Mouse (Mus musculus) embryo, embryonic 9.5 days (tissue): ENCODE results near the gene Cnst.

Source experiments
- DNase-seq: peaks from one replicate; pipeline ENCODE4 v3.0.0-alpha.2; 2017; ENCODE audit errors: extremely low spot score

The Cnst gene

DNA sequence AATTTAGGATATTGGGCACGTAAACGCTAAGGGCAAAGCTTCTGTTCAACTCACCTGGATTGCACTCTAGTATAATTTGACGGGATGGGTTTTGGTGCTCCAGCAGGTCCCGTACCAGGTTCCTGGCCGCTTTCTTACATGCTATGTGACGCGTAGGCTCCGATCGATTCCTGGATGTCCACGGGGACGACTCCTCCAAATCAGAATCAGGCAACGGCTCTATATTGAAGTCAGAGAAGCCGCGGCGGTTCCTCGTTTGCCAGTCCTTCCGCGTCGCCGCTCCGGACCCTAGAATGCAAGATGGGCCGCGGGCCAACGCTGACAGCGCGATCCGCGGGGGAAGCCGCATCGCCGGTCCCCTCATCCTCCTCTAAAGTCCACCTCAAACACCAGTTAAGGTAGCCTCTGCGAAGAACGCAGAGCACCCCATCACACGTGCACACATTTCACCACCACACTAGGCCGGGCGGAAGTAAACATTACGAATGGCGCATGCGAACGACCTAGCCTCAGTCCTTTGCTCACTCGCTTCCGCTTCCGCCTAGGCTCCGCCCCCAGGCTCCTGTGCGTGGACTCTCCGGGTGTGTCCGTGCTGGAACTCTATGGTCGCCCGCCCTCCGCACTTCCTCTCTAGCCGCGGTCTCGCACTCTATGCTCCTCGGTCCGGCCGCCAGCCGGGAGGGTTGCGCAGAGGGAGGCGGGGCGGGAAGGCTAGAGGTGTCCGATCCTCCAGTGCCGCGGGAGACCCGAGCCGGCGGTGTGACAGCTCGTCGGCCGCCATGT, at the start of gene Cnst, which contains the start of gene Tfb2m:
Gene Cnst, plus strand, starts transcription at position 603 of the 783 bp plus-strand sequence.
Gene Tfb2m, minus strand, starts transcription at position 500 of the 783 bp plus-strand sequence.
- DNase-seq, result peak; percentile 100

- no peak for DNase-seq
Observed at GRCm38 (mm10) chr1:179499257-179499656, 46.9 kb upstream of the Cnst start.

- DNase-seq, result no peak
Observed at GRCm38 (mm10) chr1:179502565-179502964, 43.6 kb upstream of the Cnst start.

- DNase-seq, result peak; percentile 16
Observed at GRCm38 (mm10) chr1:179506530-179507315, 39.4 kb upstream of the Cnst start.

GRCm38 (mm10) chr1:179510546-179511340, 35.4 kb upstream of the Cnst start:
- no peak for DNase-seq

- no peak for DNase-seq
Observed at GRCm38 (mm10) chr1:179511895-179512294, 34.3 kb upstream of the Cnst start.

GRCm38 (mm10) chr1:179516941-179517712, 29.0 kb upstream of the Cnst start:
- peak; percentile 41 for DNase-seq

GRCm38 (mm10) chr1:179517713-179518465, 28.3 kb upstream of the Cnst start, which contains the start of gene Smyd3:
Smyd3 (minus strand) TSS chr1:179518041.
- DNase-seq, result peak; percentile 83

DNA sequence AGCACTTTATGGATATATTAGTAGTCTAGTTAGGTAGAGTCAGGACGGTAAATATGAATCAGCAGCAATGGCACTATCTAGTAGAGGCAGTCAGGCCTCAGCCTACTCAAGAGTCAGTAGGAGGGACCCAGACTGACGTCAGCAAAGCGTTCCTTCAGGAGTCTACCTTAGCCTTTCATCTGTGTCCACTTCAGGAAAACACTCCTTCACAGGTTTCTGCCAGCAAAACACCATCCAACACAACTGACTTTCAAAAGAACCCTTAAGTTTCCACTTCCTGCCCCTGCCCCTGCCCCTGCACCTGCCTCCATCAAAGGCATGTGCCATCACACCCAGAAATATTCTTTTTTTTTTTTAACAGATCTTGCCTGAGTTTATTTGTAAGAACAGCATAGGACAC, 26.3 kb upstream of the Cnst start:
- no peak for DNase-seq

GRCm38 (mm10) chr1:179539054-179539453, 7.1 kb upstream of the Cnst start:
- DNase-seq, result no peak

GRCm38 (mm10) chr1:179539887-179540286, 6.3 kb upstream of the Cnst start:
- DNase-seq, result no peak

- peak; percentile 5 for DNase-seq
Observed at GRCm38 (mm10) chr1:179541502-179541901, 4.7 kb upstream of the Cnst start.

- DNase-seq, result no peak
Observed at GRCm38 (mm10) chr1:179546551-179546917, 364 bp downstream of the Cnst start.

DNA sequence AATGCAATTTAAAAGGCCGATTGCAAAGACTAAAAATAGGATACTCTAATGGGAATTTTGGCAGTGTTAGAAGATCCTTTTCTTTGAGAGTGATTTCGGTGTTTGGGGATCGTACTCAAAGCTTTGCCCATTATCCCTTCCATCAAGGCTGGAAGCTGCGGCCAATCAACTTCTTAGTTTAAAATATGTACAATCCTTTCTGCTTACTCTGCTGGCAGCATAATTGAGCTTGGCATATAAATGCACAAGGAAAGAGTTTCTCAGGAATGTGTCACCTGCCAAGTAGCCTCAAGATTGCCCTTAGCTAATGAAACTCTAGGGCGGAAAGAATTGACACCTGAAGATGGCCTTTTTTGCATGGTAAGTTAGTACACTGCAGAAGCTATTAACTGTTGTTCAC, 1.0 kb downstream of the Cnst start:
- DNase-seq, result peak; percentile 8

- DNase-seq, result peak; percentile 15
Observed at GRCm38 (mm10) chr1:179548220-179548619, 2.0 kb downstream of the Cnst start.

- no peak for DNase-seq
Observed at GRCm38 (mm10) chr1:179548996-179549752, 3.0 kb downstream of the Cnst start.

DNA sequence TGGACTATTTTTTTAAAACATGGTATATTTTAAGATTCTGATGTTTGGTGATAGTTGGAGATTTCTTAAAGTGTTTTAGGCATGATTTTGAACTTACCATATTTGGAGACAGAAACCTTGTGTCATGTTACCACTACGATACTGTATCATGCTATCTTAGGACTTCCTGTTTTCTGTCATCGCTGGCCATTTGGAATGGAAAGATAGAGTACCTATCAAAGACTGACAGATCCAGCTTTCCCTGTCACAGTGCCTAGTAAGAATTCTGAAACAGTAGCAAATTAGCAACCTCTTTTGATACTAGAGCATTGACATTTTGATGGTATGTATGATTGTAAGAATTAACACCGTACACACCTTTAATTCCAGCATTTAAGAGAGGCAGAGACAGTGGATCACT, 5.2 kb downstream of the Cnst start:
- DNase-seq, result no peak

- DNase-seq, result no peak
Observed at GRCm38 (mm10) chr1:179551921-179552320, 5.8 kb downstream of the Cnst start.

DNA sequence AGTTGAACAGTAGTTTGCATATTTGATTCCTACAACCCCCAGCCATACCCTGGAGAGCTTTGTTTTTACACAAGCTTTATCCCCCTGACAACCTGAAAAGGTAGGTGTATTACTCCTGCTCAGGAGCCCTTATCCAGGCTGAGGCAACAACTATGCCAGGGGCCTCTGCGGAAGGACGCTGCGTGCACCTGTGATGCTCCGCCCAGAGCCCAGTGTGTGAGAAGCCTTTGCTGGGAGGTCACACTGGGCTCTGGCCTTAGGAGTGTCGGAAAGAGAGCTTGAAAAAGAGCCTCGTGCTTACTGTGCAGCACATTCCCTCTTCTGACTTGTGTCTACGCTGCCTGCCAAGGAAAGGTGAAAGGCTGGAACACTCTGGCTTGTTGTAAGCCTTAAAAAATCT, 6.6 kb downstream of the Cnst start:
- no peak for DNase-seq
